Mouse (Mus musculus) ZHBTc4 (cell line): Measurements from ENCODE around the gene Zan.

Source experiments
- DNase-seq: peaks from one replicate; pipeline ENCODE4 v3.0.0-alpha.2; 2011; ENCODE audit warnings: low read depth, low spot score

The Zan gene

DNA sequence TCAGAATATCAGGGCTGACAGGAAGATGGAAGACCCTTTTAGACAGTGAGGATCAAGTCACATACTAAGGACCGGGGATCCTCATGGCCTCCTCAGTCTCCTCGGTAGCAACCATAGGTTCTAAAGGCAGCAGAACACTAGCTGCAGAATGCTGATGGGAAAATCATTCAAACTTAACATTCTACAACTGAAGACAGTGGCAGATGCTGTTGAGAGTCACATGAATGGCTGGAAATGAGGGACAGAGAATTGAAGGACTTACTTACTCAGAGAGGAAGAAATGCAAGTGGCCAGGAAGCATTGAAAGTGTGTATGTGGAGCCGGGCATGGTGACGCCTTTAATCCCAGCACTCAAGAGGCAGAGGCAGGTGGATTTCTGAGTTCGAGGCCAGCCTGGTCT lies at the start of gene Zan:
Gene Zan, minus strand, starts transcription at position 101 of the 400 bp plus-strand sequence.
- DNase-seq = no peak

DNA sequence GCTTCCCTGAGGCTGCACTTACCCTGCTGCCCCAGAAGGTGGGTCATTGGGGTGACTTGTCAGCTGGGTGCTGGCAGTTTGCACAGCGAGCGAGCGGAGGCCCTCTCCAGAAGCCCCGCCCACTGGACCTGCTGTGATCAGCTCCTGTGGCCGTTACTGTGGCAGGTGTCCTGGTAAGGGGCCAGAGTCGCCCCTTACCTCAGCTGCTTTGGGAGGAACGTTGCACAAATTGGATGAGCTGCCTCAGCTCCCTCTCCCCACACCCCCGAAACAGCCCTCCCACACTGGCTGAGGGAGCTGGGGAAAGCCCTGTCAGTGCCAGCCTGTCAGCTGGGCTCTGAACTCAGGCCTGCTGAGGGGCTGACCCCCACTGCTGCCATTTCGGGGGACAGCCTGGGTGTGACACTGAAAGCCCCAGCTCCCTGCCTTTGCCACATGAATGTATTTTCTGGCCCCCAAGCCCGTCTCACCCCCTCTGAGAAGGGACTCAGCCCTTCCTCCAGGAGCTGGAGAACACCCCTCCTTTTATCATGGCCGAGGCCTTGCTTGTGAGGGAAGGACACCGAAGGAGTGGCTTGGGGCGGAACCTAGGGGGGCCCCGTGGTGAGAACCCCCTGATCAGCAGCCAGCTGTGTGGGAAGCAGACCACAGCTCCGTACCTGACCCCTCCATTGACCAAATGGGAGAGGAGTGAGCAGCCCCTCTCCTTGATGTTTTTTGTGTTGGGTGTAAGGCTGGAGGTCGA lies 49.5 kb upstream of the Zan start:
- DNase-seq = peak; percentile 51

DNA sequence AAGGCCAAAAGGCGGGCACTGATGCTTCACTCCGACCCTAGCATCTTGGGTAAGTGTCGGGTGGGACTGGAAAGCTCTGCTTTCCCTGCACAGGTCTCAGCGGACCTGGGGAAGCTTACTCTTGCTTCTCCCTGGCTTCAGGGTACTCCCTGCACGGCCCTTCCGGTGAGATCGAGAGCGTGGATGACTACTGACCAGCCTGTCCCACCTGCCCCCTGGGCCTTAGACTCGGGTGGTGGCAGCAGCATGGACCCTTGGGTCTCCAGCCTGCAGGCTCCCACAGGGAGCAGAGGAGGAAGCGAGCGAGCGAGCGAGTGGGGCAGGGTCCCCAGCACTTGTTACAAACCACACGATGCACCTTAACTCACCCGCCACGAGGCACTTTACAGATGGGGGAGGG lies 48.6 kb upstream of the Zan start:
- DNase-seq = no peak

DNA sequence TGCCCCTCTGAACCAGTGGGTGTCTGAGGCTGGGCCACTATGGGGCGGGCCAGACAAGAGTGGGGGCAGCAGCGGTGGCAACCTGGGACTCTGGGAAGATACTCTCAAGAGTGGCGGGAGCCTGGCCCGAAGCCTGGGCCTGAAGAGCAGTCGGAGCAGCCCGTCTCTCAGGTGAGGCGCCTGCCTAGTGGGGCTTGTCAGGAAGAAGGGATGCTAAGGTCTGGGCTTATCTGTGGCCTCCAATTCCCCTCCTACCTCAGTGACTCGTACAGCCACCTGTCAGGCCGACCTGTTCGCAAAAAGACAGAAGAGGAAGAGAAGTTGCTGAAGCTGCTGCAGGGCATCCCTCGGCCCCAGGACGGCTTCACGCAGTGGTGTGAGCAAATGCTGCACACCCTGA lies 47.8 kb upstream of the Zan start:
- DNase-seq = no peak

DNA sequence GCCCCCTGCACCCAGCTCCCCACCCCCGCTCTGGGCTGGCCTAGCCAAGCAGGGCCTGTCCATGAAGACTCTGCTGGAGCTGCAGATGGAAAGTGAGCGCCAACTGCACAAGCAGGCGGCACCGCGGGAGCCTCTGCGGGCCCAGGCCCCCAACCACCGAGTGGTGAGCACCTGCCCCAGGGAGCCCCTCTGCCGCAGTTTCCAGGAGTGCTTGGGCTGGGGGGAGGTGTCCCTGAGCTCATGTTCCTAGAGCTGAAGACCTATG lies 47.3 kb upstream of the Zan start:
- no peak for DNase-seq

DNA sequence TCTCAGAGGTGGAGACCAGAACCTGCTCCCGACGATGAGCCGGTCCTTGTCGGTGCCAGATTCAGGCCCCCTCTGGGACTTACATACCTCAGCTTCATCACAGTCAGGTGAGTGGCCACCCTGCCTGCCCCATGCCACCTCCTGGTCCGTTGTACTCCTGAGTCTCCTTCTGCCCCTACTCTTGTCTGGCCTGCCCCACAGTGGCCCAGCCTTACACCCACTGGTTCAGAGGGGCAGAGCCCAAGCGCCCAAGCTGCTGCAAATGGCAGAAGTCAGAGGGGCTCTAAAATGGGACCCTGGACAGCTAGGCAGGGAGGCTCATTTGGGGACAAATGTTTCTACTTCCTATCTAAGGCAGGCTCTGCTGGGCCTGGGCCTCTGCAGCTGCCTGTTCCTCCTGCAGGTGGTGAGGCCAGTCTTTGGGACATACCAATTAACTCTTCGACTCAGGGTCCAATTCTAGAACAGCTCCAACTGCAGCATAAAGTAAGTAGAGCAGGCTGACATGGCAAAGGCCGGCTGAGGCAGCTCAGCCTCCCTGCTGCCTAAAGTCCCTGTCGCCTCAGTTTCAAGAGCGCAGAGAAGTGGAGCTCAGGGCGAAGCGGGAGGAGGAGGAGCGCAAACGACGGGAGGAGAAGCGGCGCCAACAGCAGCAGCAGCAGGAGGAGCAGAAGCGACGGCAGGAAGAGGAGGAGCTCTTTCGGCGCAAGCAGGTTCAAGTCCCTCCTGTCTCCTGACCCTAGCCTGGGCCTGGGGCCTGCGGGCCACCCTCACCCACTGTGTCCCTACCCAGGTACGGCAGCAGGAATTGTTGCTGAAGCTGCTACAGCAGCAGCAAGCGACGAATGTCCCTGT lies 46.8 kb upstream of the Zan start:
- peak; percentile 60 for DNase-seq

DNA sequence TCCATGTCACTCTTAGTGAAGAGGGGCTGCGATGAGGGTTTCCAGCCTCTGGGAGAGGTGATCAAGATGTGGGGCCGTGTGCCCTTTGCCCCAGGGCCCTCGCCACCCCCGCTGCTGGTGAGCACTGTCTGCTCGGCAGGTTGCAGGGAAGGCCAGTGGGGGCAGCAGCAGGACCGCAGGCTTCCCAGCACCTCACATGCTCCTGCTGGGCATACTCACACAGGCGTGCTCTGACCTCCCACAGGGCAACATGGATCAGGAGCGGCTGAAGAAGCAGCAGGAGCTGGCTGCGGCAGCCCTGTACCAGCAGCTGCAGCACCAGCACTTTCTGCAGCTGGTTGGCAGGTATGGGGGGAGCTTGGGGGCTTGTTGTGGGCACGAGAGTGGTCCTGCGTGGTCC lies 45.8 kb upstream of the Zan start:
- no peak for DNase-seq

DNA sequence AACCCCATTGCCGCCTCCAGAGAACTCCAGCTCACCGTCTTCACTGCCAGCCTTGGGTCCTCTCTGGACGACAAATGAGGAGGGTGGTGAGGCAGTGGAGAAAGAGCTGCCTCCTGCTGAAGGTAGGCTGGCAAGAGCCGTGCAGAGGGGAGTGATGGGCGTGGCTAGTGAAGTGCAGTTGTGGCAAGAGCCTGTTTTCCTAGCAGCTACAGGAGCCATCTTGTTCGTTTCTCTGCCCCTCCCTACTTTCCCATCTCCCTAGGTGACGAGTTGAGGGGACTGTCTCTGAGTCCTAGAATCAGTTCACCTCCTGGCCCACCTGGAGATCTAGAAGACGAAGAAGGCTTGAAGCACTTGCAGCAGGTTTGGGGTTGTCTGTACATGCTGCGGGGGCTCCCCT lies 45.0 kb upstream of the Zan start:
- DNase-seq = peak; percentile 67

DNA sequence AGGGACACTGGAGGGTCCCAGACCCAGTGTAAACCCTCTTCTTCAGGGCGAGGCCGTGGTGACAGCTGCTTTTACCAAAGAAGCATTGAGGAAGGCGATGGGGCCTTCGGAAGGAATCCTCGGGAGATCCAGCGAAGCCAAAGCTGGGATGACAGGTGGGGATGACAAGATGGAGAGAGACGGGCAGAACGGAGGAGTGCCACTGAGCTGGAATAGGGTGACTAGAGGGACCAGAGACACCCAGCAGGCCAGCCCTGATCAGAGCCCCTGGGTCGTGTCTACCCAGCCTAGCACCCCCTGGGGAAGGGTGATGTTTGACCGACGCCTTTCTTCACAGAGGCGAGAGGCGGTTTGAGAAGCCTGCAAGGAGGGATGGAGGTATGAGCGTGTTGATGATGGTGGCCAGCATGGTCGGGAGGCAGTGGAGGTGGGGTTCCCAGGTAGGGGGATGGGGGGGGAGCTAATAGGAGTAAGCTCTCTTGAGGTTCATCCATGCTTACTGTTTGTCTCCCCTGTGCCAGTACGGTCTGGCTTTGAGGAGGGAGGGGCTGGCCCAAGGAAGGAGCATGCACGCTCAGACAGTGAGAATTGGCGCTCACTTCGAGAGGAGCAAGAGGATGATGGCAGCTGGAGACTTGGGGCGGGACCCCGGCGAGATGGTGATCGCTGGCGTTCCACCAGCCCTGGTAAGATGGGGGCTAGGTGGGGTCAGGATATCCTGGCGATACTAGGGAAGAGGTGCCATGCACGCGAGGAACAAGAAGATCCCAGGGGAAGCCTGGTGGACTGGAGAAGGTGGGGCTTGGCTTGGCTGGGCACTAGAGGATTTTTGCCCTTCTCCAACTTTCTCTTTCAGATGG lies 43.1 kb upstream of the Zan start:
- DNase-seq = no peak

DNA sequence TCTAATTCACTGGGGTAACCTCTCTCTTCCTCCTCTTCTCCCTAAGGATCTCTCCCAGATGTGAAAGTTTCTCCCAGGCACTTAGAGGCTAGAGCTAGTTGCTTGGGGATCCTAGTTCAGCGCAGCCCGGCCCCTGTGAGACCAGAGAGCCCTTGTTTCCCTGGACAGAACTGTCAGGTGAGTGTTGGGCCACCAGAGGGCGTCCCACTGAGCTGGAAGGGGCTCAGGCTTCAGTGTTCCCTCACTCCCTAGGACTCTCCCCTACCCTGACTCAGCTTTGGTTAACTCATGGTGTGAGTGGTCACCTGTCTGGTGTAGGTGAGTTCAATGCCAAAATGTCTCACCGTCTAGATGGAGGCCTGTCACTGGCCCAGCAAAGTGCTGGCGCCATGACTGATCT lies 41.6 kb upstream of the Zan start, which contains the start of gene Gigyf1:
Gene Gigyf1, plus strand, starts transcription at position 113 of the 400 bp plus-strand sequence.
- peak; percentile 77 for DNase-seq

DNA sequence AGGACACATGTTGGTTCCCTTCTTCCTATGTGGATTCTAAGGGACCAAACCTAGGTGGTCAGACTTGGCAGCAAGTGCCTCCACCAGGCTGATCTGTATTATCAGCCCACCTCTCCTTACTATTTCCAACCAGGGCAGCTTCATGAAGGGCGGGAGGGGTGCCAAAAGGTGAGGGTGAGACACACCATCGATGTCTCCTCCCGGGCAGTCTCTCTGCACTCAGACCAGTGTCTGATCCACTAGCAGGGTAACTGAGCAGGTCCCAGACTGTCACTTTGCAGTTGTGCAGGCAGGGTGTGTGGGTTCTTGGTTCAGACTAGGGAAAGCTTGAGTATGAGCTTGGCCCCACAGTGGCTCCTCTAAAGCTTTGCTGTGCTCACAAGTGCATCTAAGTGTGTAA lies 37.9 kb upstream of the Zan start:
- no peak for DNase-seq

DNA sequence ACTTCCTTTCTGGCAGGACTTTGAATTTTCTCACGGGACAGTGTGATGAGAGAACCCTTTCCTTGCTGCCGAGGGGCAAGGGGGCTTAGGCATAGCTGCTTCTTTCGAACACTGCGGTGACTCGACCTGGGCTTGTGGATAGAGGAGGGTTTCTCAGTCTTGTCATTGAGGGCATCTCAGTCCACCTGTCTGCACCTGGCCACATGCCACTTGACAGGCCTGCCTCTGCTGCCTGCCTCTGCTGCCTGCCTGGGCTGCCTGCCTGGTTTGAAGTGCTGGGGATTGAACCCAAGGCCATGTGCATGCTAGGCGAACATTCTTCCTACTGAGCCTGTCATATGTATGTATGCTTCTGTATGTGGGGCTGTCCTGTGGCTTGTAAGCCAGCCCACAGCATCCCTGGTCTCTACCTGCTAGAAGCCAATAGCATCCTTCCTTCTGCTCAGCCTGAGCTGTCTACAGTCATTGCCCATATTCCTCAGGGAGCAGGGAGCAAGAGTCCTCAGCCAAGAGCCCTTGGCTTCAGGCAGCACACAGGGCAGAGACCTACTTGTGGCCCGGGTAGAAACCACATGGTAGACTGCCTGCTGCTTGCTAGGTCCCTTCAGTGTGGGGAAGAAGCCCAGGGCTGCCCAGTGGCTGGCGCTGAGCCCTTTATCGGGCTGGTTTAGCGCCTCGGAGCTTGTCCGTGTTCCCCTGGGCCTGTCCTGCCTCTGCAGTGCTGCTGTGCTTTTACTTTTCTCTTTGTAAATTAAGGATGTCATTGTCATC lies 37.3 kb upstream of the Zan start:
- no peak for DNase-seq

DNA sequence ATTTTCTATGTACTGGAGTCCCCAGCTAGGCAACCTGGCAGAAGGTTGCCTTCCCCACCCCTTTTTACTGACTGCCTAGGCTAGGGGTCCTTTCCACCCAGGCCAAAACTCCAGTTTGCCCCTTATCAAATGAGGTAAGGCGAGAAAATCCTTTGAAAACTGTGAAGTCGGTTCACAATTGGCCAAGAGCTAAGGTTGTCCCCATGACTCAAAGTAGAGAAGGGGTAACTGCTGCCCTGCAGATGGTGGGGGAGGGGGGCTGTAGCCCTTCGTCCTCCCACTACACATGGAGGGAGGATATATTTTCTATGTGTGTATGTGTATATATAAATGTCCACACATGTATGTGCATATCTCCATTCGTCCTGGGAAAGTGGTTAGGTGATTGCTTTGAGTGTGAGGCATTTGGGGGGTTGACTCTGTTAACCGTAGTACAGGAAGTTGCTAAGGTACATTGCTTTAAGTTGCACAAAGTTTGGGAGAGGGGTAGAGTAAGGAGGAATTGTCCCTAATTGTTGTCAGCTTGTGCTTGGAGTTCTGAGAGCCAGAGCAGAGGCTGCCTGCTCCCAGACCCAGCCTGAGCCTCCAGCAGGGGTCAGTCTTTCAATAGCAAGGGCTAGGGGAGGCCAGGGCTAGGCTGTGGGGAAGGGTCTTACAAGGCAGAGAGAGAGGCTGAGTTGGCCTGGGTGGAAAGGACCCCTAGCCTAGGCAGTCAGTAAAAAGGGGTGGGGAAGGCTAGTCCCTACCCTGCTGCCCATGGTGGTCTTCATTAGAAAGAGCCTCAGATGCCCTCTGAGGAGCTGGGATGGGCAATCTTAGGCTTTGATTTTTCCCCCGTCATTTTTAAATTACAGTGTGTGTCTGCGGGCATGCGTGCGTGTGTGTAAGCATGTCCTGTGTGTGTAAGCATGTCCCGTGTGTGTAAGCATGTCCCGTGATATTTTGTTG lies 36.3 kb upstream of the Zan start:
- peak; percentile 56 for DNase-seq

DNA sequence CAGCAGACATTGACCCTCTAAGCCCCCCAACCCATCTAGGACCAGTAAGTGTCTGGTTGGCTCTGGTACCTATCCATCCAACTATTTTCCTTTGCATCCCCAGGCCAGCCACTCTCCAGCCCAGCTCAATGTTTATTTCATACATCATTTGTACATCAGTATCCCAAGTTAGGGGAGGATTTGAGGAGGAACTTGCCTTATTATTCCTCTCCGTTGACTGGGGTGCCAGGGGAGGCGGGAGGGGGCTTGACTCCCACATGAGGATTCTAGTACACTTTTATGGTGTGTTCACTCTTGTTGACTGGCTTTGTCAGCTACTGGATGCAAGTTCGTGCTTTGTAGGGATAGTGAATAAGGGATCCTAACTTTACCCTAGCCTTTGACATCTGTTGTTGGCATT lies 34.8 kb upstream of the Zan start:
- no peak for DNase-seq

DNA sequence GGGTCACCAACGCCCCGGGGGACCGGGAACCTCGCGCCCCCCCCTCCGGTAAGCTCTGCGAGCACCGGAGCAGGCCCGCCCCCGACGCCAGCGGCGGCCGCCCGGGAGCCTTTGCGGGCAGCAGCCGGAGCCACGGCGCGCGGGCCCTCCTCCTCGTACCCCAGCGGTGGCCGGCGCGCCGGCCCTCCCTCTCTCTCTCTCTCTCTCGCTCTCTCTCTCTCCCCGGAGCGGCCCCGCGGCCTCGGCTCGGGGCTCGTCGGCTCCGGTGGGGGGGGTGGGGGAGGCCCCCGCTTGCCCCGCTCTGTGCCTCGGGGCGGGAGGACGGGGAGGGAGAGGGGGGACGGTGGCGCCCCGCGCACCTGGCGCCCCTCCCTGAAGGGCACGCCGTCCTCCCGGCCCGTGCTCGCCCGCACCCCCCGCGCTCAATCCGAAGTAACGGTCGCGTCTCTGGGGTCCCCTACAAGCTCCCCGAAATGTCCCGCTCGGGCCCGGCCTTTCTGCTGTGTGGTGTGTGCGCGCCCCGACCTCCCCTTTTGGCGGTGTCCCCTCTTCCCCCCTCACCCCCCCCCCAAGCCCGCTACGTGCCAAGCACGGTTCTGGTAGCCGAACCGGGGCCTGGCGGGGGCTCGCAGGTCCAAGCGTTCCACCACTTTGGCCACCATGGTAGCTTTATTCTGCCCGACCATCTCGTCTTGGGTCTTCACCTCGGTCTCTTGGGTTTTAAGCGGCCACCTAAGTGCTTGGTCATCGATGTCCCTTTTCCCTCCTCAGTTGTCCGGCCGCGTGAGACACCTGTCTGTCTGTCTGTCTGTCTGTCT lies 33.9 kb upstream of the Zan start:
- no peak for DNase-seq

DNA sequence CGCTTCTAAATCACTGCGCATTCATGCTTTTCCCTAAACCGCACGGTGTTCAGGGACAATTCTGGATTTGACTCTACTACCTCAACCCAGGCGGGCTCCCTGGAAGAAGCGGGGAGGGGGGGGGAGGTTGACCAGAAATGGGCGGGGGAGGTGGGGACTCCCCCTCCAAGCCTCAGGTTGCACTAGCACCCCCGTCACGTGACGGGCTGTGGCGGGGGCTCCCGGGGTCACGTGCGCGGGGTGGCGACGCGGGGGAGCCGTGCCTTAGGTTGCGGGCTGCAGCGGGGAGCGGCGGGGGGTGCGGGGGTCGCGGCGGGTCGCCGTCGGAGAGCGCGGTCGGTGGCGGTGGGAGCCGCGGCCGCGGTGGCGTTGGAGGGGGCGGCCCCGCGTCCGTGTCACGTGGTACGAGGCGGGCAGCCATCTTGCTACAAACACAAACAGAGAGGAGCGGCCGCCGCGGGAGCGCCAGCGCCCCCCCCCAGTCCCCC lies 33.2 kb upstream of the Zan start:
- DNase-seq = peak; percentile 81

DNA sequence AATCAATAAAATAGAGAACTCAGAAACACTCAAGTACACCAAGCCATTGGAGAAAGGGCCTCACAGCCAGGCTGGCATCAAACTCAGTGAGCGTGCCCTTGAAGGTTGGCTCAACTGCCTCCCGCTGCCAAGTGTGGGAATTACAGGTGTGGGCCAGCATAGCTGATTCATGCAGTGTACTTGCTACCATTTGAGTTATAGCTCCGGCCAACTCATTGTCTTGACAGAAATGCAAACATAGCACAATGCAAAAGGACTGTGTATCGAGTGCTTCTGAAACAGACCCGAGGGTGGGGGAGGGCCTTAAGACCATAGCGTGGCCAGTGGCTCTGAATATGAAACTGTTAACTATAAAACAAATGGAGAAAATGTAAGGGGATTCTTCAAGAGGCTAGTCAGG lies 27.2 kb upstream of the Zan start:
- DNase-seq = no peak

DNA sequence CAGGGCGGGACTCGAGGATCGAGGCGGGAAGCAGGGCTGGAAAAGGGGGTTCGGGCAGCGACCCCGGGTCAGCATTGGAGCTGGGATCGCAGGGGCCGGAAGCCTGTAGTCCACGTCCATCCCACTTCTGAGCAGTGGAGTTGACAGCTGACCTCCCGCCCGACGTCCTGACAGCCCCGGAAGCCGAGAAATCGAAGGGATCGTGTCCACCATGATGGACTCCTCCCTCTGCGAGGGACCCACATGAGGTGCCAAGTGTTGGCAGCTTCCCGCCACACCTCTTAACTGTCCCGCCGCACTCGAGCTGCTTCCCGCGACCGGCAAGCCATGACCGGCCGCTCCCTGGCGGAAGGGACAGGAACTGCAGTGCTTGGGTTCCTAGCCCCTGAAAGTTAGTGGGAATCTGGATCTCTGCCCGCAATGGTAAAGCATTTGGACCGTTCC lies 25.8 kb upstream of the Zan start:
- peak; percentile 96 for DNase-seq
